Mouse (Mus musculus): ENCODE data around the gene Abcc10. TPM values are rescaled to one million over a fixed set of nuclear protein-coding genes. Genes with fewer than 3 reads are reported as not detected.
A peak's percentile ranks its signal among the peaks of the same experiment; 100 is the strongest.

Gene Abcc10
- polyA plus RNA-seq (2015; fragmentation: Nextera tagmentation; extraction: Ambion mirVana) = 7.2 and 8.1 TPM in 2 replicates

GRCm38 (mm10) chr17:46327906-46328534, at the start of gene Abcc10:
TSS of gene Abcc10 (minus strand) at chr17:46328352.
- Histone ChIP-seq H3K9me3 (ENCODE audit: control insufficient read depth, low read length) (no peaks in the 10 kb centered on the region), H3K9ac (replicated peaks; ENCODE audit: low read depth, low read length) (peak within 1 kb of the TSS; percentile 92), H3K4me1 (replicated peaks; ENCODE audit: control insufficient read depth, insufficient read depth, low read length) (peaks cover 10% of the 10 kb centered on the region), H3K27me3 (replicated peaks; ENCODE audit: control insufficient read depth, insufficient read depth, low read length) (no peaks in the 10 kb centered on the region), H3K27ac (ENCODE audit: low read length) (peak within 1 kb of the TSS; percentile 89), H3K4me3 (replicated peaks; ENCODE audit: low read length) (peak within 1 kb of the TSS; percentile 82), H3K36me3 (ENCODE audit: control insufficient read depth, insufficient read depth) (no peaks in the 10 kb centered on the region), H3K4me2 (ENCODE audit: low read length) (peak within 1 kb of the TSS; percentile 87)
- under 1% methylated on average over 40 of the region's 40 CpGs for WGBS
- peak; percentile 99 for ATAC-seq

- H3K9ac ChIP-seq (replicated peaks; ENCODE audit: low read depth, low read length) = no peak overlapping the region
- 73% methylated on average over 3 of the region's 3 CpGs for WGBS
- no peak overlapping the region for H3K4me3 ChIP-seq (replicated peaks; ENCODE audit: low read length)
- ATAC-seq = no peak
- no peaks in the 10 kb centered on the region for H3K36me3 ChIP-seq (ENCODE audit: control insufficient read depth, insufficient read depth)
- H3K27ac ChIP-seq (ENCODE audit: low read length) = no peak overlapping the region
- no peaks in the 10 kb centered on the region for H3K27me3 ChIP-seq (replicated peaks; ENCODE audit: control insufficient read depth, insufficient read depth, low read length)
- no peaks in the 10 kb centered on the region for H3K4me1 ChIP-seq (replicated peaks; ENCODE audit: control insufficient read depth, insufficient read depth, low read length)
- no peak overlapping the region for H3K4me2 ChIP-seq (ENCODE audit: low read length)
- no peaks in the 10 kb centered on the region for H3K9me3 ChIP-seq (ENCODE audit: control insufficient read depth, low read length)
These were observed 43.6 kb upstream of the Abcc10 start for GRCm38 (mm10) chr17:46371783-46372182.

- H3K4me1 ChIP-seq (replicated peaks; ENCODE audit: control insufficient read depth, insufficient read depth, low read length) = no peaks in the 10 kb centered on the region
- H3K27ac ChIP-seq (ENCODE audit: low read length) = no peak overlapping the region
- H3K4me2 ChIP-seq (ENCODE audit: low read length) = no peak overlapping the region
- 82% methylated on average over 8 of the region's 8 CpGs for WGBS
- no peaks in the 10 kb centered on the region for H3K27me3 ChIP-seq (replicated peaks; ENCODE audit: control insufficient read depth, insufficient read depth, low read length)
- H3K4me3 ChIP-seq (replicated peaks; ENCODE audit: low read length) = no peak overlapping the region
- no peak for ATAC-seq
- no peak overlapping the region for H3K9ac ChIP-seq (replicated peaks; ENCODE audit: low read depth, low read length)
- no peaks in the 10 kb centered on the region for H3K9me3 ChIP-seq (ENCODE audit: control insufficient read depth, low read length)
- no peaks in the 10 kb centered on the region for H3K36me3 ChIP-seq (ENCODE audit: control insufficient read depth, insufficient read depth)
These were observed 23.0 kb upstream of the Abcc10 start for GRCm38 (mm10) chr17:46351026-46351700.

GRCm38 (mm10) chr17:46341208-46341607, 13.1 kb upstream of the Abcc10 start:
- Histone ChIP-seq H3K4me3 (replicated peaks; ENCODE audit: low read length) (no peak overlapping the region), H3K27me3 (replicated peaks; ENCODE audit: control insufficient read depth, insufficient read depth, low read length) (0 out of 2 replicates have a peak, but pooled peaks cover 2% of the 10 kb centered on the region), H3K9me3 (ENCODE audit: control insufficient read depth, low read length) (peaks cover 3% of the 10 kb centered on the region; the same call in 1 of the 2 replicates), H3K4me2 (ENCODE audit: low read length) (no peak overlapping the region), H3K36me3 (ENCODE audit: control insufficient read depth, insufficient read depth) (no peaks in the 10 kb centered on the region), H3K4me1 (replicated peaks; ENCODE audit: control insufficient read depth, insufficient read depth, low read length) (no peaks in the 10 kb centered on the region), H3K9ac (replicated peaks; ENCODE audit: low read depth, low read length) (no peak overlapping the region), H3K27ac (ENCODE audit: low read length) (no peak overlapping the region)
- ATAC-seq = no peak
- WGBS = 84% methylated on average over 7 of the region's 7 CpGs

GRCm38 (mm10) chr17:46336475-46336874, 8.3 kb upstream of the Abcc10 start:
- WGBS = 31% methylated on average over 5 of the region's 5 CpGs
- H3K27me3 ChIP-seq (replicated peaks; ENCODE audit: control insufficient read depth, insufficient read depth, low read length) = no peaks in the 10 kb centered on the region

GRCm38 (mm10) chr17:46328723-46329122, 571 bp upstream of the Abcc10 start:
- Histone ChIP-seq H3K9me3 (ENCODE audit: control insufficient read depth, low read length) (no peaks in the 10 kb centered on the region), H3K36me3 (ENCODE audit: control insufficient read depth, insufficient read depth) (no peaks in the 10 kb centered on the region), H3K9ac (replicated peaks; ENCODE audit: low read depth, low read length) (0 out of 2 replicates have a peak overlapping the region, but pooled peaks have one; percentile 26), H3K4me1 (replicated peaks; ENCODE audit: control insufficient read depth, insufficient read depth, low read length) (peaks cover 10% of the 10 kb centered on the region), H3K4me3 (replicated peaks; ENCODE audit: low read length) (peak overlapping the region; percentile 82; the same call in 1 of the 2 replicates), H3K4me2 (ENCODE audit: low read length) (peak overlapping the region; percentile 87), H3K27me3 (replicated peaks; ENCODE audit: control insufficient read depth, insufficient read depth, low read length) (no peaks in the 10 kb centered on the region), H3K27ac (ENCODE audit: low read length) (peak overlapping the region; percentile 55)
- 69% methylated on average over 6 of the region's 6 CpGs for WGBS
- ATAC-seq = no peak

More at GRCm38 (mm10) chr17:46336475-46336874, 8.3 kb upstream of the Abcc10 start:
- no peak overlapping the region for H3K4me2 ChIP-seq (ENCODE audit: low read length)
- no peaks in the 10 kb centered on the region for H3K36me3 ChIP-seq (ENCODE audit: control insufficient read depth, insufficient read depth)
- H3K9me3 ChIP-seq (ENCODE audit: control insufficient read depth, low read length) = no peaks in the 10 kb centered on the region
- no peak for ATAC-seq
- no peaks in the 10 kb centered on the region for H3K4me1 ChIP-seq (replicated peaks; ENCODE audit: control insufficient read depth, insufficient read depth, low read length)
- H3K9ac ChIP-seq (replicated peaks; ENCODE audit: low read depth, low read length) = no peak overlapping the region
- H3K4me3 ChIP-seq (replicated peaks; ENCODE audit: low read length) = no peak overlapping the region
- H3K27ac ChIP-seq (ENCODE audit: low read length) = no peak overlapping the region

- no peaks in the 10 kb centered on the region for H3K9me3 ChIP-seq (ENCODE audit: control insufficient read depth, low read length)
- peaks cover 10% of the 10 kb centered on the region for H3K4me1 ChIP-seq (replicated peaks; ENCODE audit: control insufficient read depth, insufficient read depth, low read length)
- peak overlapping the region; percentile 82 for H3K4me3 ChIP-seq (replicated peaks; ENCODE audit: low read length)
- WGBS = 3% methylated on average over 27 of the region's 27 CpGs
- H3K27me3 ChIP-seq (replicated peaks; ENCODE audit: control insufficient read depth, insufficient read depth, low read length) = no peaks in the 10 kb centered on the region
- H3K9ac ChIP-seq (replicated peaks; ENCODE audit: low read depth, low read length) = peak overlapping the region; percentile 92
- peak overlapping the region; percentile 87 for H3K4me2 ChIP-seq (ENCODE audit: low read length)
- peak overlapping the region; percentile 89 for H3K27ac ChIP-seq (ENCODE audit: low read length)
- ATAC-seq = no peak
- H3K36me3 ChIP-seq (ENCODE audit: control insufficient read depth, insufficient read depth) = no peaks in the 10 kb centered on the region
These were observed 693 bp downstream of the Abcc10 start for GRCm38 (mm10) chr17:46327413-46327905.

GRCm38 (mm10) chr17:46322046-46322823, 5.9 kb downstream of the Abcc10 start:
- no peak overlapping the region for H3K4me2 ChIP-seq (ENCODE audit: low read length)
- WGBS = 90% methylated on average over 14 of the region's 14 CpGs
- no peaks in the 10 kb centered on the region for H3K36me3 ChIP-seq (ENCODE audit: control insufficient read depth, insufficient read depth)
- peaks cover 4% of the 10 kb centered on the region for H3K4me1 ChIP-seq (replicated peaks; ENCODE audit: control insufficient read depth, insufficient read depth, low read length)
- H3K9me3 ChIP-seq (ENCODE audit: control insufficient read depth, low read length) = no peaks in the 10 kb centered on the region
- H3K4me3 ChIP-seq (replicated peaks; ENCODE audit: low read length) = no peak overlapping the region
- H3K9ac ChIP-seq (replicated peaks; ENCODE audit: low read depth, low read length) = no peak overlapping the region
- H3K27ac ChIP-seq (ENCODE audit: low read length) = no peak overlapping the region
- no peak for ATAC-seq
- no peaks in the 10 kb centered on the region for H3K27me3 ChIP-seq (replicated peaks; ENCODE audit: control insufficient read depth, insufficient read depth, low read length)

GRCm38 (mm10) chr17:46320492-46320891, 7.7 kb downstream of the Abcc10 start:
- Histone ChIP-seq H3K4me3 (replicated peaks; ENCODE audit: low read length) (no peak overlapping the region), H3K36me3 (ENCODE audit: control insufficient read depth, insufficient read depth) (no peaks in the 10 kb centered on the region), H3K27me3 (replicated peaks; ENCODE audit: control insufficient read depth, insufficient read depth, low read length) (no peaks in the 10 kb centered on the region), H3K9ac (replicated peaks; ENCODE audit: low read depth, low read length) (no peak overlapping the region), H3K27ac (ENCODE audit: low read length) (no peak overlapping the region), H3K4me1 (replicated peaks; ENCODE audit: control insufficient read depth, insufficient read depth, low read length) (no peaks in the 10 kb centered on the region), H3K9me3 (ENCODE audit: control insufficient read depth, low read length) (no peaks in the 10 kb centered on the region), H3K4me2 (ENCODE audit: low read length) (no peak overlapping the region)
- 84% methylated on average over 6 of the region's 6 CpGs for WGBS
- no peak for ATAC-seq
